Mouse (Mus musculus): ENCODE measurements around the gene Pex14. TPM values are rescaled to one million over a fixed set of nuclear protein-coding genes. Genes with fewer than 3 reads are reported as not detected.
"Not testable (repeated sequence)": the region's sequence is repeated elsewhere in the genome, so short reads cannot be mapped to it uniquely, and the experiment has no call there.

Pex14 gene
- total RNA-seq, 2 experiments from 2014 or later, result 35.8 to 37.7 TPM

DNA sequence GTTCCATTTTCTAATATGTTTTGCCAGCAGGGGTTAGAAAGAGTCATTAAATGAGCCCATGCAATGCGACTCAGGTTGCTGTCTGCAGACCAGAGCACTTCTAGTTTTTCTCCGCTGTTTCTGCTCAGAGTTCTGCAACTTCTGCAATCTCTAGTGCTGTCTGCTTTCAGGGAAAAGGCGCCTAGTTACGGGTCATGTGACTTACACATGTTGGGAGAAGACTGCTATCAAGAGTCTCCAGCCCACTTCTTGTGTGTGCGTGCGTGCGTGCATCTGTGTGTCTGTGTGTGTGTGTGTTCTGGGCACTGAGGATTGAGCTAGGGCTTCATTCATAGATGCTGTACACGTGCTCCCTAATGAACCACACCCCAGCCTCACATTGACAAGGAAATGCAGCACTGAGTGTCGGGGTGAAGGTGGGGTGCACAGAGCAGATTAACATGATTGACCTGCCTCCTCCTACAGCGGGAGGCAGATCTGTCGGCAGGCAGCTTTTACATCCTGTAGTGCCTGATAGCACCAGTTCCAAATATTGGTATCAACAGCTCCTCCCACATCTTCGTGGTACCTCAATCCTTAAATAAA lies 20.4 kb upstream of the Pex14 start:
- not testable (repeated sequence) for DNase-seq (ENCODE audit: low spot score in 2 of 2)

DNA sequence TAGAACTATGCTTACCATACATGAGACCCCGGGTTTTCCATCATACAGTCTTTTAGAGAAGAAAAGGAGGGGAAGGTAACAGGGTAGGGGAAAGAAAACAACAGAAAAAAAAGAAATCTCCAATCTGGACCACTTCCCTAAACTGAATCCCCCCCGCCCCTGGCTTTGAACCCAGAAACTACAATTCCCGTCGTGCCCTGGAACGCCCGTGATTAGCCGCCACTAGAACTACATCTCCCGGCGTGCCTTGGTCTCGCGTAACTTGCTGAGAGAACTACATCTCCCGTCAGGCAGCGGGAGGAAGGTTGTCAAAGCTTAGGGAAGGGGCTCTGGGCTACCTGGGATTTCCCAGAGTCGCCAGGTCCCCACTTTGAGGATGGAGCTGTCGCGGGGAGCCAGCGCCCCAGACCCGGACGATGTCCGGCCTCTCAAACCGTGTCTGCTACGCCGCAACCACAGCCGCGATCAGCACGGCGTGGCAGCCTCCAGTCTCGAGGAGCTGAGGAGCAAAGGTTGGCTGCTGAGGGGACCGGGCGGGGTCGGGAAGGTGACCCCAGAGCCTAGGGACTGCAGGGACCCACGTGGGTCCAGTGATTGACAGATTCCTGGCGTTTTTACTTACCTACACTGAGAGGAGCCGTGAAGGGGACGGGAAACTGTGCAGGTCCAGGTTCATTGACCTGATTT lies 4.3 kb upstream of the Pex14 start, which contains the start of gene Dffa:
Gene Dffa (plus strand): TSS at position 272 of the 687 bp plus-strand sequence.
- peak; percentile 84 to 95 for DNase-seq (ENCODE audit: low spot score in 2 of 2)

DNA sequence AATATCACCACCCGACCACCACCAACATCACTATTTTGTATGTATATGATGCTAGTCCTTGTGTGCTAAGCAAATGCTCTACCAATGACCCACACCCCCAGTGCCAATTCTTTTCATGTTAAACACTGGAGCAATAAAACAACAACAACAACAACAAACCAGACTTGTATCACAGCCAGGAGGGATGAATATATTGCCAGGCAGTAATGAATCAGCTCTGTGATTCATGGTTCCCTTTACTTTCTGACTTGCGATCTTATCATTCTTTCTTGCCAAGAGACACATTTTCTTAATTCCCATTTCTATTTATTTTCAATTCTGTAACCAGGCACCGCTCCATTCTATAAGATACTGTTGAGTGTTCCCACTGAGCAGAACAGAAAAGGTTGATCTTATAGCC lies 1.8 kb upstream of the Pex14 start:
- DNase-seq (ENCODE audit: low spot score in 2 of 2), result no peak

DNA sequence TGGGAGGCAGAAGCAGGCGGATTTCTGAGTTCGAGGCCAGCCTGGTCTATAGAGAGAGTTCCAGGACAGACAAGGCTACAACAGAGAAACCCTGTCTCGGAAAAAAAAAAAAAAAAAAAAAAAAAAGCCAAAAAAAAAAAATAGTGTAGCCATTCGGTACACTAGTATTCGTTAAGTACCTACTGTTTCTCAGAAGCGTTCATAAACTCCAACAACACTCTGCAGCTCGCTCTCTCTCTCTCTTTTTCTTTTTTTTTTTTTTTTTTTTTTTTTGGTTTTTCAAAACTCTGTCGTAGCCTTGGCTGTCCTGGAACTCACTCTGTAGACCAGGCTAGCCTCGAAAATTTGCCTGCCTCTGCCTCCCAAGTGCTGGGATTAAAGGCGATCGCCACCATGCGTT lies 773 bp upstream of the Pex14 start:
- not testable (repeated sequence) for DNase-seq (ENCODE audit: low spot score in 2 of 2)

DNA sequence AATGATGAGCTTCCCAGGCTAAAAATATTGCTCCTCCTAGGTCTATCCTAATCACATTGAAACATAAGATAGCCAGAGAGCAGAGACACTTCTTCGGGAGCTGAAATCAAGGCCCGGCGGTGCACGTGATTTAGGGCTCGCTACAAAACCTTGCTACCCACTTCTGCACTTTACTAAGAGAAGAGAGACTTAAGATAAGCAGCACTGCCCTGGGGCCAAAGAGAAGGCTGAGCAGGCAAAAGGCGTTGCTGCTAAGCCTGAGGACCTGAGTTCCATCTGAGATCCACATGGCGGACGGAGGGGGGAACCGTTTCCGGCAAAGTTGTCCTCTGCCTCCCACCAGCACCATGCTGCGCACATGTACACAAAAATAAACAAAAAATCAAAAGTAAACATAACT lies 1.1 kb downstream of the Pex14 start:
- DNase-seq (ENCODE audit: low spot score in 2 of 2), result no peak

DNA sequence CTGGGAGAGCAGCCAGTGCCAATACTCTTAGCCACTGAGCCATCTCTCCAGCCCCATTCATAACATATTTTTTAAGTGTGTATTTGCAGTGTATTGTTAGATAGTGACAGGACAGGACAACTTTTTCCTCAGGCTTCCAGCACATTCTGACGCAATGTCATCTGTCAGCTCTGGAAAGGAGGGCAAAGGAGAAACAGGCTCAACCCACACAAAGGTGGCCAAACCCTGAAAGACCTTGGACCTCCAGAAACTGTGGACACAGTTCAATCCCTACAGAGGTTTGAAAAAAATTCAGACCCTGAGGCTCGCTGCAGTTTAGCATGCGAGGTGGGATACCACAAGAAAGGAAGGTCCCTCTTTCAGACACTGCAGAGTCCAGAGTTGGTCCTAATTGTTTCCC lies 1.7 kb downstream of the Pex14 start:
- DNase-seq (ENCODE audit: low spot score in 2 of 2), result no peak

DNA sequence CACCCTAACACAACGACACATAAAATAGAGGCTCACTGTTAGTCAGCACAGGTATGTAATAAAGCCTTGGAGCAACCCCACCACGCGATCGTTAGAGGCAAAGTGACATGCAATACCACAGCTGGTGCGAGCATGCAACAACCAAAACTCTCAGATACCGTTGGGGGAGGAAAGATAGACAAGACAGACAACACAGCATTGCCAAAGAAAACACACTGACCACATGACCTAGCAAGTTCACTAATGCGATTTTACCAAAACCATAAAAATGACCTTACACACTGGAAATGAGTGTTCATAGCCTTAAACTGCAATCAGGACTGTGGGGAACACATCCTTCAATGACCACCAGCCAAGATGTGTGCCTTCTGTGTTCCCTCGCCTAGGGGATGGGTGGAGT lies 8.3 kb downstream of the Pex14 start:
- DNase-seq (ENCODE audit: low spot score in 2 of 2), result no peak

DNA sequence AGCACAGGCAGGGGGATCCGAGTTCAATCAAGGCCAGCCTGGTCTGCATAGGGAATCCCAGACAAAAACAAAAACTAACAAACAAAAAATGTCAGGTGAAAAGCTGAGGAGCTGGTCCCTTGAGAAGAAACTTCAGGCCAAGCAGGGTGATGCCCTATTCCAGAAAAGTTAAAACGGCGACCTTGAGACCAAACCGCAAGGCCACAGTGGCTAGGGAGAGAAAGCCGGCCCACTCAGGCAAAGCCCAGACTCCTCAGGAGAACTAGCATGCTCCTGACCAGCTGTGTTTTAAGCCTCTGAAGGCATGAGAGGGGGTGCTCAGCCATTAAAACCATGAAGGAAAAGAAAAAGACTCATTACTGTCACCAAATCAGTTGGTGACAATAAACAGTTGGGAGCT lies 14.3 kb downstream of the Pex14 start:
- no peak for DNase-seq (ENCODE audit: low spot score in 2 of 2)

DNA sequence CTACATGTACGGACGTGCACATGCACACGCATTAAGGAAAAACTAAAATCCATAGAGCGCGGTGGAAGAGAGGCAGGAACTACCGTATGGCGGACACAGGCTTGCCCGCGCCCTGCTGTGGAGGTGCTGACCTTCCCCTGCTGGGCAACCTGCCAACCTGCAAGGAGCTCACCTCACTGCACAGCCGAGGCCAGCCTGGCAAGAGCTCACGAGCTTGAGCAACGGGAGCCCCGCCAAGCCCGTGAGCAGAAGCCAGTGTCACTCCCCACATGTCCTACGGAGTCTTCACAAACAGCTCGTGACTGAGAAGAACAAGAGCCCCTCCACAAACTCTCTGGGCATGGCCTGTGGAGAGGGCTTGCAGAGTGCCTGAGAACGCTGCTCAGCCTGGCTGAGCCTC lies 18.1 kb downstream of the Pex14 start:
- DNase-seq (ENCODE audit: low spot score in 2 of 2), result no peak

DNA sequence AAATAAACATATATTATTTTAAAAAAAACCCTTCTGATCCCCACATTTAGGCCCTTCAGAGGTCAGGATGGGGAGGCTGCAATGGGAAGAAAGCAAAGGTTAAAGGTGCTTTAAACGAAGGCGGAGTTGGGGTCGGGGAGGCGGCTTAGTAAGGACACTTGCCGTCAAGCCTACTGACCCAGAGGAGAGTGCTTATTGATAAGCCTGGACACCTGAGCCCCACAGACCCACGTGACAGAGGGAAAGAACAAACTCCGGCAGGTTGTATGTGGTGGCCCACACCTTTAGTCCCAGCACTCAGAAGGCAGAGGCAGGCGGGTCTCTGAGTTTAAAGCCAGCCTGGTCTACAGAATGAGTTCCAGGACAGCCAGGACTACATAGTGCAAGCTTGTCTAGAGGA lies 19.6 kb downstream of the Pex14 start:
- DNase-seq (ENCODE audit: low spot score in 2 of 2), result no peak

DNA sequence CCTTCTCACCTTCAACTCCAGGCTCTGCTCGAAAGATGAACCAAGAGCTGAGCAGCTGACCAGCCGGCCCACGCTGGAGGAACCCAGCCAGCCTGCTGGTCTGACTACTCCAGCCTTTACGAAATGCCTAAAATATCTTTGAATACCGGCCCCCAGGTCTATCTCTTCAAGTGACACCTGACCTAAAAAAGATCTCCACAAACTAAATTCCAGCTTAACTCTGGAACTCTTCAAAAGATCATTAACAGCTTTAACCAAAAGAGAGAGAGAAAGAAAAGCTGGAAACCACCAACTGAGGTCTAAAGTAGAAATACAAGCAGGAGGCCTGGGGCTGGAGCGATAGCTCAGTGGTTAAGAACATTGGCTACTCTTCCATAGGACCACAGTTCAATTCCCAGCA lies 20.0 kb downstream of the Pex14 start:
- no peak for DNase-seq (ENCODE audit: low spot score in 2 of 2)

DNA sequence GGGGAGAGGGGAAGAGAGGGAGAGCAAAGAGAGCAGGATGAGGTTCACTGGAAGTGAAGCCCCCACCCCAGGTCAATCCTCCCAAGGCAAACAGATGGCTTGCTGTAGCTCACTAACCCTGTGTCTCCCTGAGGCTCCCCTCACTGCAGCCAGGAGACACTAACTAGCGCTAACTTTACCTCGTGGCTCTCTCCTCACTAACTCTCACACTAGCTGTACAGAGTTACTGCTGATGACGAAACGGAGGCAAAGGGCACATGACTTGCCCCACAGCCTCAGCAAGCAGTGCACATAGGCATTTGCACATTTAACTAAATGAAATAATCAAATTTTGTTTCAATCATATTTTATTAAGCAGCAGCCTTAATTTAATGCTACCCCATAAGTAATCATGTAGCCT lies 21.4 kb downstream of the Pex14 start:
- no peak for DNase-seq (ENCODE audit: low spot score in 2 of 2)

DNA sequence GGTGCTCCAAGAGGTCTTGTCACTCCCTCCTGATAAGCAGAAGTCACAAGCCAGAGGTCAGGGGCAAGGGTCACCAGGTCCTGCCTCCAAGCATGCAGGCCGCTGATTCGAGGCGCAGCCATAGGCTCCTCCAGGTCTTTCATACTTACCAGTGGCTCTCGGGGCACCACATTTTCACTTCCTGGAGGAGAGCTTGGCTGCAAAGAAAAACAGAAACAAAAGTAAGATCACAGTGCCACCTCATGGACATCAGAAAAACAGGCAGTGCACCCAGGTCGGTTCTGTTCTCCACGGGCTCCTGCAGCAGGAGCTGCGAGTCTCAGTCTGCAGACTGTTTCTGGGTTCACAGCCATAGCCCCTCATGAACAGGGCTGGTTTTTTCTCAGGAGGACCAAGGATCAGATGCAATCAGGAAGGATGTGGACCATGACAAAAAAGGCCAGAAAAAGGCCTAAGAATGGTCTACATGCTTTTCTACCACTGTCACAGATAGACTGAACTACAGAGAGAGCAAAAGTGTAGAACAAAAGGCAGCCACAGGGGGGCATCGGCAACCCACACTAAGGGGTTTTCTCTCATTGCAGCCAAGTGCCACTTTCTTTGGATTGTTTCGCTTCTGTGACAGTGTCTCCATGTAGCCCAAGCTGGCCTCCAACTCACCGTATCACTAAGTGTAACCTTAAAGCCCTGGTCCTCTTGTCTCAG lies 23.7 kb downstream of the Pex14 start:
- DNase-seq (ENCODE audit: low spot score in 2 of 2), result peak; percentile 77 to 82

DNA sequence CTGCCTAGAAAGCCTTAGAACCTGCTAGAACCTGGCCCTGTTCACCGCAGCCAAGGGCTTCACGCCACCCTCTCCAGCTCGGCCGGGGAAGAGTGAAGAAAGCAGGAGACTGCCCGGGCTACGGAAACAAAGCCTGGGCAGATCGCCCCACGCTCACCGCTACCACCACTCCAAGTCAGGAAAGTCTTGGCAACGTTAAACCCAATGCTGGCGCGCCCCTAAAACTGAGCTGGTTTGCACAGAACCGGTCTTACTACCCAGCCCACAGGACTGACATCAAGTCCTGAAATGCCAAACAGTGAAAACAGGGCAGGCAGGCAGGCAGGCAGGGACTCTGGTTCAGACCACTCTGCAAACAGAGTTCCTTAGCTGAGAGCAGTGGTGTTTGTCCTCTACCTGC lies 24.6 kb downstream of the Pex14 start:
- DNase-seq (ENCODE audit: low spot score in 2 of 2), result no peak

DNA sequence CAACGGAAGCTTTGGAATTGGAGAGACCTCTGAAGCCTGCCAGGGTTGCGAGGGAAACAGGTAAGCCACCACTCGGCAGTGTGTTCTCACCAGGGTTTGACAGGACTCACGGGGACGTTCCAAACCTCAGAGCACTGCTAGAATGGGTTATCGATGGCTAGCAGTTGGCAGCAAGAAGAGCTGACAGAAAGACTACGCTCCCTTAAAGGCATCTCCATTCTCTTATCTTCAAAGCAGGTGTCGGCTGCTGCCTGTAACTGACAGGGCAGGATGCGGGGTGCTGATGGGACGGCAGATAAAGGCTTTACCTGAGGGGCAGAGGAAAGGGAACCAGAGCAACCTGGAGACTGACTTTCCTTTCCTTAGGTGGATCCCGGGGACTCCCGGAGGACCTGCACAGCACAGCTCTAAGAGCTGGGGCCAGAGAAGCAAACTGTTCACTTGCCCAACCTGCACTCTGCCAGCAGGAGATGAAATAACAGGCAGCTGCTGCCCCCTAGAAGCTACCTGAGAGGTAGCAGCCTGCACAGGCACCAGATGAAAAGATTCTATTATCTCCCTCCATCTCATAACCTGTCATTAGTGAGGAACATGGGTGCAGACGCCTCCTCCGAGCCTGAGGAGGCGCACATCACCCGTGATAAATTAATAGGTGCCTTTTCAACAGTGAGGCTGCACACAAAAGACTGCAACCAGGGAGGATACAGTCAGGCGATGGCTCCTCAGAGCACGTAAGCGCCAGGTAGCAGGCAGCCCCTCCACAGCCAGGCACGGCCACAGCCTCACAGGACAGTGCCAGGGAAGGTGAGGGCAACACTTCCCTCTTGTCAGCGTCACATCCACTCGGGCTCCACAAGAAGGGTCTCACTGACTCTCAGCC lies 32.8 kb downstream of the Pex14 start:
- no peak for DNase-seq (ENCODE audit: low spot score in 2 of 2)

DNA sequence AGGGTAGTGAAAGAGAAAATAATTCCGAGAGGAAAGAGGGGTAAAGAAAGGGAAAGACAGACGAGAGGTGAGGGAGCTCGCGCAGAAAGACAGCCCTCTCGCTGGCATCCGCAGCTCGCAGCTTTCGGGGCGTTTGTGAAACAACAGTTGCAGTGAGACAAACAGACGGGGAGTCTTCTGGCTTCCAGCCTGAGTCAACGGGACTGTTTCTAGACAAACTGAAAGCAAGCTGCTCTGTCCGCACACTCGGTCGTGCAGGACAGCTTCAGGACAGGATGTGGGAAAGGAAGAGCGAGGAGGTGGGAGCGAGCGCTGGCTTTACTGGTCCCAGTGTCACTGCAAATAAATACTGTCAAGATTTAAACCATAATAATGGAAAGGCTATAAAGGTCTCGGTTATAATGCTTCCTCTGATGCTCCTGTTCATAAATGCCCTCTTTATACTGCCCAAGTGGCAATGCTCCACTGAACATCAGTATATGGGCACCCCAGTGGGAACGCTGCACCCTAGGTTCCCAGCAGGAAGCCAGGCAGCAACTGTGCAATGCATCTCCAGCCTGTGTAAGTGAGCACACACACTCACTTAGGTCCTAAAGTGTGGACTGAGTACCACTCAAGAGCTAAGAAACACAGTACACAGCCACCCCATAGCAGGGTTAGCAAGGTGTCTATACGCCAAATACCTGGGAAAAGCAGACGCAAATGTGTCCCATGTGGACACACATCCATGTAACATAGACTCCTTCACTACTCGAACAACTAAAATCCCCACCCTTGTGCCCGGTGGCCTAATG lies 35.4 kb downstream of the Pex14 start:
- no peak for DNase-seq (ENCODE audit: low spot score in 2 of 2)

DNA sequence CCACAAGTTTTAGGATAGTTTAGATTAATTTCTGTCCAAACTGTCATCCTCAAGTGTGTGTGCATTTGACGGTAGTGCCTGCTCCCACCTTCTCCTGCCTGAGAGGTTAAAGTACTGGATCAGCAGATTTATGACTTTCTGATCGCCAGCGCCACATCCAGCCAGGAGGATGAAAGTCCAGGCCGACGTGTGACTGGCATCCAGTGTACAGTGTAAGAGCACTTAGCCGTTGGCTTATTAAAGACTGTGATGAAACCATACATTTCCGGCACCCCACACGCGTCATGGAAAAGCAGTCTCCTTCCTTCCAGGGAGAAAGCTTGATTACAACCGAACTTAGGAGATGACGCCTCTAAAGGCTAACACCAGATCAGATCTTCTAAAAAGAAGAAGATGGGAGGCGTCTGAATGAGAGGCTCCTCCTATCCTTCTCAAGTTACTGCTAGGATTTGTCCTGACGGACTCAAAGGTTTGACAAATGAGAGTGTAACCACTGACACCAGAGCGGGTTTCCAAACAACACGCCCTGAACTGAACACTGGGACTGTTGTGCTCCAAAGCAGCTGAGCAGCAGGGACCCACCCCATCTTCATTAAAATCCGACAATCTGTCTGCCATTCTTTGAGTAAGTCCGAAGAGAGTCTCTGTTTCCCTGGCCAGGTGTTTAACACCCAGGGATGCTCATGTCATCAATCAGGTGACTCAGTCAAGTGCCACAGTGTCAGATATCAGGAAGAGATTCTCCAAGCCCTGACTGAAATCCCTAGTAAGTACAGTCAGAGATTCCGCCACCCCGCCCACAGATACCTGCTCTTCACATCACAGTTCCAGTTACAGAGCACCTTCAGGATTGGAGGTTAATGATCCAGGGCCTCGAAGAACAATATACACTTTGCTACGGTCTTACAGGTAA lies 37.0 kb downstream of the Pex14 start:
- no peak for DNase-seq (ENCODE audit: low spot score in 2 of 2)

DNA sequence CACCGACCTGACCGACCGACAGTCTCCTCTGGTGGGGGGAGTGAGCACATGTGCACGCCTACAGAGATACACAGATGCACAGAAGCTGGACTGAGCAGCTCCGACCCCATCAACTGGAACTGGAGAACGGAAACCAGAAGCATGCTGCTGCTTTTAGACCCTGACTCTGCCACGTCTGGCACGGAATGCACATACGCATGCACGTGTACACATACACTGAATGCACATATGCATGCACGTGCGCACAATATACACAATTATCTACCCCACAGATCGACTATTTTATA lies 38.3 kb downstream of the Pex14 start:
- DNase-seq (ENCODE audit: low spot score in 2 of 2), result no peak

DNA sequence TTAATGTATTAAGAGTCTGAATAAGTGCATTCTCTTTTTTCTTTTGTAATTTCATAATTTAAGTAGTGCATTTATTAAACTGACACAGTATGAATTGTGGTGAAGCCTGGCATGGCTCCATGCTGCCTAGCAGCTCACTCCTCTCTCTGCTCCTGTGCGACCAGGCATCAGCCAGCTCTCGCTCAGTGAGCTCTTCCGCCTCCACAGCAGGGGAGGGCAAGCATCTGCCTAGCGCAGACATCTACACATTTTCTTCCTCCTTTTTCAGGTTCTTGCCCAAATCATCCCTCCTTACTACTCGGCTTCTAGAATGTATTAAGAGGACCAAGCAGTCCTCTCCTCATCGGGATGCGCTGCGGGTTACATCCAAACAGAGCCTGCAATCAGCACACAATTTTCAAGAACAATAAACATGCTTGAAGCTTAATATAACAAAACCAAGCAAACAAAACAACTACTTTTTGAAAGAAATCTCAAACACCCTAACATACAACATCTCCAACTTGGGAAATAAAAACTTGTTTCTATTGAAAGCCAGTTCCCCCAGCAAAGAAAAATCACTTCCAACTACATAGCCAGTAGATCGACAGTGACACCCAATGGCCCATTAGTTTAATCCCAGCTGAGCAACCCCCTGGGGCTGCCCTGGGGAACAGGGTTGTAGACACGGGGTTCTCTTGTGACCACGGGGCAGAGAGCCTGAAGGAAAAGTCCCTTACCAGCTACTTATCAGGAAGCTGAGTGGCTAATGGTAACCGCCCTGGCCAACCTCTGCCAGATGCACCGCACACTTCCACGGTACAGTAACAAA lies 38.9 kb downstream of the Pex14 start:
- DNase-seq (ENCODE audit: low spot score in 2 of 2), result no peak

All from layer of hippocampus, postnatal 14 days (tissue).